Mouse (Mus musculus) megakaryocyte, embryonic 14.5 days (primary cell): Measurements from ENCODE around the gene Clec4f. TPM values are rescaled to one million over a fixed set of nuclear protein-coding genes. Genes with fewer than 3 reads are reported as not detected.

Source experiments
- H3K27me3 ChIP-seq: replicated peaks from 2 replicates; pipeline ENCODE3; 2012; ENCODE audit warnings: inconsistent platforms
- H3K36me3 ChIP-seq: replicated peaks from 2 replicates; pipeline ENCODE3; 2012; ENCODE audit warnings: low read length, inconsistent platforms, mixed read lengths
- H3K4me1 ChIP-seq: 2 replicates; pipeline ENCODE4 v1.6.1; 2012; ENCODE audit warnings: inconsistent platforms
- H3K4me3 ChIP-seq: replicated peaks from 2 replicates; pipeline ENCODE3; 2012; ENCODE audit warnings: moderate library complexity, mild to moderate bottlenecking, inconsistent platforms
- H3K9me3 ChIP-seq: 2 replicates; pipeline ENCODE4 v1.6.1; 2012; ENCODE audit warnings: inconsistent platforms
- FLI1 ChIP-seq: IDR thresholded peaks from 2 replicates; pipeline ENCODE4 v1.6.1; 2012; ENCODE audit warnings: low read length, inconsistent platforms, mixed read lengths
- GATA1 ChIP-seq: IDR thresholded peaks from 3 replicates; pipeline ENCODE4 v1.6.1; 2012; ENCODE audit warnings: mixed read lengths, low read length, inconsistent platforms, borderline replicate concordance
- polyA plus RNA-seq: library from polyadenylated mRNA; stranded (reverse); fragments of >175 nt; gene quantifications from 2 replicates; pipeline ENCODE4 v1.2.3, GENCODE M21; 2012; ENCODE audit warnings: low replicate concordance; ENCODE audit not compliant: insufficient read depth

Clec4f gene
- polyA plus RNA-seq, 1 experiment, result not detected

- TF ChIP-seq GATA1 (no peak), FLI1 (no peak)
- Histone ChIP-seq H3K9me3 (no peaks in the 10 kb centered on the region), H3K27me3 (peaks cover 7% of the 10 kb centered on the region)
Measured at GRCm38 (mm10) chr6:83599636-83600174, 56.3 kb downstream of the Clec4f start.

GRCm38 (mm10) chr6:83599060-83599550 is 56.9 kb downstream of the Clec4f start:
- H3K9me3 ChIP-seq, result no peaks in the 10 kb centered on the region
- H3K4me1 ChIP-seq, result peaks cover 22% of the 10 kb centered on the region
- H3K36me3 ChIP-seq, result no peaks in the 10 kb centered on the region
- H3K4me3 ChIP-seq, result peak overlapping the region; percentile 83
- H3K27me3 ChIP-seq, result peaks cover 7% of the 10 kb centered on the region
- TF ChIP-seq FLI1, result no peak

More at GRCm38 (mm10) chr6:83599636-83600174, 56.3 kb downstream of the Clec4f start:
- peaks cover 22% of the 10 kb centered on the region for H3K4me1 ChIP-seq
- H3K4me3 ChIP-seq, result peak overlapping the region; percentile 68
- no peaks in the 10 kb centered on the region for H3K36me3 ChIP-seq

GRCm38 (mm10) chr6:83598646-83599045 is 57.3 kb downstream of the Clec4f start:
- Histone ChIP-seq H3K27me3 (peaks cover 10% of the 10 kb centered on the region), H3K4me3 (peak overlapping the region; percentile 83), H3K4me1 (peaks cover 26% of the 10 kb centered on the region), H3K36me3 (no peaks in the 10 kb centered on the region), H3K9me3 (no peaks in the 10 kb centered on the region)
- no peak for TF ChIP-seq GATA1
- TF ChIP-seq FLI1, result no peak

- Histone ChIP-seq H3K36me3 (no peaks in the 10 kb centered on the region), H3K4me1 (peaks cover 26% of the 10 kb centered on the region), H3K4me3 (no peak overlapping the region), H3K27me3 (peaks cover 12% of the 10 kb centered on the region), H3K9me3 (no peaks in the 10 kb centered on the region)
- no peak for TF ChIP-seq FLI1
- TF ChIP-seq GATA1, result no peak
Measured at GRCm38 (mm10) chr6:83597988-83598387, 58.0 kb downstream of the Clec4f start.

- TF ChIP-seq FLI1, result no peak
- TF ChIP-seq GATA1, result no peak
- Histone ChIP-seq H3K36me3 (no peaks in the 10 kb centered on the region), H3K27me3 (peaks cover 30% of the 10 kb centered on the region), H3K4me3 (no peak overlapping the region), H3K9me3 (no peaks in the 10 kb centered on the region), H3K4me1 (peaks cover 23% of the 10 kb centered on the region)
Measured at GRCm38 (mm10) chr6:83595035-83595434, 61.0 kb downstream of the Clec4f start.

Other genes with a start within 250 kb of the Clec4f start
- gene Tet3, start 197.1 kb downstream of the Clec4f start, polyA plus RNA-seq, result 10.6 and 12.2 TPM in 2 replicates
- gene Dguok, start 149.2 kb downstream of the Clec4f start, polyA plus RNA-seq, result 8.7 and 10.8 TPM in 2 replicates
- not detected in 2 replicates for gene Actg2, start 119.9 kb downstream of the Clec4f start, polyA plus RNA-seq
- gene Stambp, start 83.5 kb downstream of the Clec4f start, polyA plus RNA-seq, result 3.3 and 3.7 TPM in 2 replicates
- gene Cd207, start 21.7 kb upstream of the Clec4f start, polyA plus RNA-seq, result not detected in 2 replicates
- 0.19 TPM in 1 of 2 replicates, not detected in the other for gene Vax2, start 55.1 kb upstream of the Clec4f start, polyA plus RNA-seq
- not detected in 2 replicates for gene Atp6v1b1, start 86.8 kb upstream of the Clec4f start, polyA plus RNA-seq
- gene Ankrd53, start 106.5 kb upstream of the Clec4f start, polyA plus RNA-seq, result not detected in 2 replicates
- gene Tex261, start 119.6 kb upstream of the Clec4f start, polyA plus RNA-seq, result 14.8 and 27.4 TPM in 2 replicates
- gene Nagk, start 138.8 kb upstream of the Clec4f start, polyA plus RNA-seq, result 8.1 TPM in 1 of 2 replicates, not detected in the other
- gene Paip2b, start 175.6 kb upstream of the Clec4f start, polyA plus RNA-seq, result 4.1 TPM in 1 of 2 replicates, not detected in the other
- 2.5 TPM in 1 of 2 replicates, not detected in the other for gene Zfp638, start 210.9 kb upstream of the Clec4f start, polyA plus RNA-seq